Mouse (Mus musculus) bone marrow macrophage, adult 2 months (primary cell): Measurements from ENCODE around the gene Tiam1.

ENCODE experiments used
- CTCF ChIP-seq: IDR thresholded peaks from 2 replicates; pipeline ENCODE4 v1.5.1; 2012; ENCODE audit warnings: low read depth, mild to moderate bottlenecking, low read length, moderate library complexity
- POLR2A ChIP-seq: IDR thresholded peaks from 2 replicates; pipeline ENCODE4 v1.6.1; 2012; ENCODE audit warnings: mild to moderate bottlenecking, low read depth, low read length, borderline replicate concordance

- TF ChIP-seq CTCF (no peak), POLR2A (no peak)
Observed at GRCm38 (mm10) chr16:89810398-89810797, 333.2 kb downstream of the Tiam1 start.
